Mouse (Mus musculus): ENCODE measurements around the gene Tlr5.

DNA sequence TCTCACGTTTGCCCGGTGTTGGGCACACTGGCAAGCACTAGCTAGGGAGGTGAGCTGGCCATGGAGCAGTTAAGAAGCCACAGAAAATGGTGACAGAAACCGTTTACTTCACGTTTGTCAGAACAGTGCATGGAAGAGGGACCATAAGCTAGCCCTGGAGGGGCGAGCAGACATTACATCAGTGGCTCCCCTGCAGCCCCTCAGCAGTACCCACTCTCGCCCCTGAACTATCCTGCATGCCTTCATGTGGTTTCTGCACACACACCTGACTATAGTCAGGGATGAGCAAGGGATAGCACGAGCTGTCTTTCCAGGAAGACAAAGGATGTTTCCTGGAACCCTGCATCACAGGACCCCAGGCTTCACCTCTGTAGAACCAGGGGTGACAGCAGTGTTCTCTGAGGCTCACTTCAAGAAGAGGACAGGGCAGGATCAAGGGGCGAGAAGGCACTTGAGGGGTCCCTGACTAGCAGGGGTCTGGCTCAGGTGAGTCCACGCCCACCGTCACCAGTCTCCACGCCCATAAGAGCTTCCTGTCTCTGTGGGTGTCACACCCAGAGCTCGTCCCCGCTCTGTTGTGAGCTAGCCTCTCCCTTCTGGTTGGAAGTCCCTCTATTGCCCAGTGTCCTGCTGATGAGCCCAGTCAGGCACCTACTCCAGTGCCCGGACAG is 35.6 kb downstream of the Tlr5 start:
- TF ChIP-seq CTCF (IDR thresholded peaks at IDR 0.05; ENCODE audit: low read depth) (no peak), EP300 (optimal IDR thresholded peaks at IDR 0.05) (no peak)
